Comparison of ENCODE assay signal across 8 mouse cellular contexts in the genomic region with DNA sequence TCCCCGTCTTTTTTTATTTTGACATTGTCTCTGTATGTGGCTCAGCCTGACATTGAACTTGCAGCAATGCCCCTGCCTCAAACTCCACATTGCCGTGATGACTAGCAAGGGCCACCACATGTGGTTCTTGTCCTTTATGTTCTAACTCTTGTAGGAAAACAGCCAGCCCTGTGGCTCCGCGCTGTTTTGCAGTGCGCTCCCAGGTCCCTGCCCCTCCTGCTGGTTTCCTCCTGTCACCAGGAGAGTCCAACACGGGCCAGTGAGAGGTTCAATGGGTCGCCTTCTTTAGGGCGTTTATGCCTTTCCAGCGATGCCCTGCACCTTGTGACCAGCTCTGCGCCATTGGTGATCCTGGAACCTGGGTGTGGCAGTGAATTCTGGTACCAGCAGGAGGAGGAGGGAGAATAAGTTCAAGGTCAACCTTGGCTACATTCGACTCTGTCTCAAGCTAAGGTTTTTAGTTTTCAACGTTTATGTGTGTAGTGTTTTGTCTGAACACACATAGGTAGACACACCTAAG. TPM values are rescaled to one million over a fixed set of nuclear protein-coding genes. Genes with fewer than 3 reads are reported as not detected.
DNase-seq lines count a peak whose midpoint lies in the region; ATAC-seq and TF ChIP-seq lines count a peak whose summit lies in the region.

No protein-coding gene starts in this region.

- peaks cover 18% of the 10 kb centered on the region for H3K4me1 ChIP-seq in cerebellum, adult 2 months (ENCODE audit: control insufficient read depth, insufficient read depth, low read length)
- peaks cover 54% of the 10 kb centered on the region for H3K4me1 ChIP-seq in limb, embryonic 15.5 days
- H3K4me1 ChIP-seq in stomach, embryonic 14.5 days (ENCODE audit: control insufficient read depth, insufficient read depth, low read length): peaks cover 37% of the 10 kb centered on the region

- ATAC-seq in limb, embryonic 15.5 days (ENCODE audit: insufficient number of reproducible peaks, low FRiP score, low TSS enrichment, low read depth): no peak
- ATAC-seq in stomach, embryonic 14.5 days (ENCODE audit: insufficient number of reproducible peaks, insufficient read depth, low FRiP score, low read depth): peak; percentile 6; the same call in 1 of the 2 replicates

- H3K9me3 ChIP-seq in limb, embryonic 15.5 days: no peaks in the 10 kb centered on the region
- no peaks in the 10 kb centered on the region for H3K9me3 ChIP-seq in stomach, embryonic 14.5 days (ENCODE audit: control insufficient read depth, low read depth, low read length)

- H3K9ac ChIP-seq in limb, embryonic 15.5 days: no peak overlapping the region
- 0 out of 2 replicates have a peak overlapping the region, but pooled peaks have one; percentile 18 for H3K9ac ChIP-seq in stomach, embryonic 14.5 days (replicated peaks; ENCODE audit: low read depth, low read length)

- 0 out of 2 replicates have a peak, but pooled peaks cover 6% of the 10 kb centered on the region for H3K36me3 ChIP-seq in limb, embryonic 15.5 days
- H3K36me3 ChIP-seq in stomach, embryonic 14.5 days (ENCODE audit: control insufficient read depth, insufficient read depth, low read length): 0 out of 2 replicates have a peak, but pooled peaks cover 2% of the 10 kb centered on the region

- H3K27me3 ChIP-seq in cerebellum, adult 2 months (ENCODE audit: control insufficient read depth, insufficient read depth, low read length): peaks cover 1% of the 10 kb centered on the region; the same call in 1 of the 2 replicates
- peaks cover 33% of the 10 kb centered on the region for H3K27me3 ChIP-seq in limb, embryonic 15.5 days
- H3K27me3 ChIP-seq in stomach, embryonic 14.5 days (ENCODE audit: control insufficient read depth, insufficient read depth, low read length): 0 out of 2 replicates have a peak, but pooled peaks cover 9% of the 10 kb centered on the region

- no peak for TF ChIP-seq CTCF in cerebellum, adult 2 months (IDR thresholded peaks at IDR 0.05; ENCODE audit: borderline replicate concordance, insufficient read depth, low read depth, low read length)

- H3K27ac ChIP-seq in cerebellum, adult 2 months (ENCODE audit: insufficient read depth, low read length): no peak overlapping the region
- H3K27ac ChIP-seq in limb, embryonic 15.5 days: peak overlapping the region; percentile 86
- H3K27ac ChIP-seq in stomach, embryonic 14.5 days (ENCODE audit: low read length): peak overlapping the region; percentile 73

- no peak for TF ChIP-seq POLR2A in cerebellum, adult 2 months (IDR thresholded peaks at IDR 0.05; ENCODE audit: borderline replicate concordance, insufficient read depth, low read length)

- DNase-seq in cerebellum, adult 2 months: no peak
- no peak for DNase-seq in cerebellum, adult 11-12 months
- peak; percentile 40 for DNase-seq in right cerebral cortex, postnatal 4 days
- DNase-seq in right cerebral cortex, postnatal 36 days (ENCODE audit: low spot score in 2 of 2): no peak
- no peak for DNase-seq in thymus, postnatal 4 days
- no peak for DNase-seq in thymus, postnatal 36 days

- WGBS in cerebellum, adult 2 months: 8% methylated on average over 12 of the region's 12 CpGs
- 9% methylated on average over 12 of the region's 12 CpGs for WGBS in limb, embryonic 15.5 days
- WGBS in stomach, embryonic 14.5 days: 5% methylated on average over 12 of the region's 12 CpGs

- H3K4me2 ChIP-seq in limb, embryonic 15.5 days: peak overlapping the region; percentile 80
- peak overlapping the region; percentile 78 for H3K4me2 ChIP-seq in stomach, embryonic 14.5 days (replicated peaks; ENCODE audit: low read depth, low read length)

- H3K4me3 ChIP-seq in cerebellum, adult 2 months (replicated peaks; ENCODE audit: insufficient read depth, low read depth, low read length): peak overlapping the region; percentile 71
- peak overlapping the region; percentile 60 for H3K4me3 ChIP-seq in limb, embryonic 15.5 days
- peak overlapping the region; percentile 42 for H3K4me3 ChIP-seq in stomach, embryonic 14.5 days (ENCODE audit: low read depth, low read length)

RNA-seq across cellular contexts. Expression of gene Kcnn1, which starts 3.0 kb away (rescaled TPM):
- 19.4 and 22.1 TPM in 2 replicates for polyA plus RNA-seq in cerebellum, adult 2 months (2012; rRNA removed)
- polyA plus RNA-seq in limb, embryonic 15.5 days (2015; fragmentation: Nextera tagmentation; extraction: Ambion mirVana): 2.3 and 3.1 TPM in 2 replicates
- polyA plus RNA-seq in stomach, embryonic 14.5 days (2014; fragmentation: Nextera tagmentation; extraction: Ambion mirVana): 1.6 and 2.1 TPM in 2 replicates

RNA-seq across cellular contexts. Expression of gene Ccdc124, which starts 7.7 kb away (rescaled TPM):
- 123 and 145 TPM in 2 replicates for polyA plus RNA-seq in cerebellum, adult 2 months (2012; rRNA removed)
- 95.8 and 101 TPM in 2 replicates for polyA plus RNA-seq in limb, embryonic 15.5 days (2015; fragmentation: Nextera tagmentation; extraction: Ambion mirVana)
- 92.1 and 102 TPM in 2 replicates for polyA plus RNA-seq in stomach, embryonic 14.5 days (2014; fragmentation: Nextera tagmentation; extraction: Ambion mirVana)

RNA-seq across cellular contexts. Expression of gene Slc5a5, which starts 26.5 kb away (rescaled TPM):
- polyA plus RNA-seq in cerebellum, adult 2 months (2012; rRNA removed): 6.7 and 6.9 TPM in 2 replicates
- polyA plus RNA-seq in limb, embryonic 15.5 days (2015; fragmentation: Nextera tagmentation; extraction: Ambion mirVana): 0.44 and 0.70 TPM in 2 replicates
- 4.2 and 4.8 TPM in 2 replicates for polyA plus RNA-seq in stomach, embryonic 14.5 days (2014; fragmentation: Nextera tagmentation; extraction: Ambion mirVana)

RNA-seq across cellular contexts. Expression of gene Arrdc2, which starts 26.5 kb away (rescaled TPM):
- 33.1 and 34.0 TPM in 2 replicates for polyA plus RNA-seq in cerebellum, adult 2 months (2012; rRNA removed)
- 6.7 and 8.8 TPM in 2 replicates for polyA plus RNA-seq in limb, embryonic 15.5 days (2015; fragmentation: Nextera tagmentation; extraction: Ambion mirVana)
- 5.8 and 8.7 TPM in 2 replicates for polyA plus RNA-seq in stomach, embryonic 14.5 days (2014; fragmentation: Nextera tagmentation; extraction: Ambion mirVana)

RNA-seq across cellular contexts. Expression of gene Rpl18a, which starts 31.2 kb away (rescaled TPM):
- polyA plus RNA-seq in cerebellum, adult 2 months (2012; rRNA removed): 1,458 and 1,510 TPM in 2 replicates
- 3,854 and 4,707 TPM in 2 replicates for polyA plus RNA-seq in limb, embryonic 15.5 days (2015; fragmentation: Nextera tagmentation; extraction: Ambion mirVana)
- 5,566 and 6,204 TPM in 2 replicates for polyA plus RNA-seq in stomach, embryonic 14.5 days (2014; fragmentation: Nextera tagmentation; extraction: Ambion mirVana)
